Mouse (Mus musculus) right cerebral cortex, postnatal 14 days (tissue): ENCODE results near the gene Serinc4.

Experiments
- DNase-seq: peaks from one replicate; pipeline ENCODE4 v3.0.0; 2022

The Serinc4 gene

GRCm38 (mm10) chr2:121447006-121447405, 9.6 kb downstream of the Serinc4 start:
- no peak for DNase-seq

- DNase-seq = no peak
These were observed 10.1 kb downstream of the Serinc4 start for GRCm38 (mm10) chr2:121446506-121446905.

GRCm38 (mm10) chr2:121445117-121445516, 11.5 kb downstream of the Serinc4 start:
- DNase-seq = no peak

- DNase-seq = no peak
These were observed 12.4 kb downstream of the Serinc4 start, which contains the start of gene Ell3 for GRCm38 (mm10) chr2:121444178-121444577. Gene Ell3 (minus strand): TSS chr2:121444278.

GRCm38 (mm10) chr2:121443068-121443349, 13.6 kb downstream of the Serinc4 start:
- no peak for DNase-seq

GRCm38 (mm10) chr2:121442259-121443067, 14.1 kb downstream of the Serinc4 start:
- no peak for DNase-seq

- DNase-seq = no peak
These were observed 14.8 kb downstream of the Serinc4 start for GRCm38 (mm10) chr2:121441800-121442199.

GRCm38 (mm10) chr2:121440834-121441605, 15.6 kb downstream of the Serinc4 start:
- no peak for DNase-seq

GRCm38 (mm10) chr2:121439746-121440145, 16.8 kb downstream of the Serinc4 start:
- no peak for DNase-seq

- DNase-seq = no peak
These were observed 21.7 kb downstream of the Serinc4 start for GRCm38 (mm10) chr2:121434854-121435253.

GRCm38 (mm10) chr2:121425890-121426289, 30.7 kb downstream of the Serinc4 start:
- no peak for DNase-seq

- no peak for DNase-seq
These were observed 33.4 kb downstream of the Serinc4 start for GRCm38 (mm10) chr2:121423166-121423565.

- no peak for DNase-seq
These were observed 38.1 kb downstream of the Serinc4 start for GRCm38 (mm10) chr2:121418476-121418875.

- no peak for DNase-seq
These were observed 40.2 kb downstream of the Serinc4 start for GRCm38 (mm10) chr2:121416356-121416755.

- no peak for DNase-seq
These were observed 41.0 kb downstream of the Serinc4 start for GRCm38 (mm10) chr2:121415591-121415990.

- DNase-seq = no peak
These were observed 41.5 kb downstream of the Serinc4 start for GRCm38 (mm10) chr2:121415103-121415502.

GRCm38 (mm10) chr2:121414139-121414685, 42.4 kb downstream of the Serinc4 start:
- DNase-seq = no peak

- peak; percentile 95 for DNase-seq
These were observed 43.1 kb downstream of the Serinc4 start, which contains the start of the genes Pdia3 and Catsper2 for GRCm38 (mm10) chr2:121413387-121414042. Gene Pdia3 (plus strand): TSS chr2:121413775. Gene Catsper2 (minus strand): TSS chr2:121413792.

- DNase-seq = no peak
These were observed 43.7 kb downstream of the Serinc4 start for GRCm38 (mm10) chr2:121412843-121413386.

GRCm38 (mm10) chr2:121408160-121408559, 48.4 kb downstream of the Serinc4 start:
- DNase-seq = no peak

- no peak for DNase-seq
These were observed 53.3 kb downstream of the Serinc4 start for GRCm38 (mm10) chr2:121403296-121403695.

- peak; percentile 94 for DNase-seq
These were observed 60.0 kb downstream of the Serinc4 start for GRCm38 (mm10) chr2:121396624-121397023.
